Mouse (Mus musculus): ENCODE data around the gene Chka.

The Chka gene

DNA sequence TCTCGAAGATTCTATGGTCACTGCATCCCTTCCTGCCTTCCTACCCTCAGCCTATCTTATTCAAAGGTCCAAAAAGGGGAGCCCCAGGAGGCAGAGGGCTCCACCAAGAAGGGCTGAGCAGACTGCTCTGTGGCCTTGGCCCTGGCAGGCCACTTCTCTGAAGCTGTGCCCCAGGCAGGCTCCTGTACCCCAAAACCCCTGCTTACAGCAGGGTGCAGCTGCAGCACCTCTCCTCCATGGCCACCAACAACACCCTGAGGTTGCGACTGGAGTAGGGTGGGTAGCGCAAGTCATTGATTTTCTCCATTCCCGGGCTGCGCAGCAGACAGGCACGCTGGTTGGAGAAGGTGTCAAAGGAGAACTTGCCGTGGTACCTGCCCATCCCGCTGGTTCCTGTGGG is 62.1 kb downstream of the Chka start:
- DNase-seq (ENCODE audit: extremely low spot score, low spot score), result no peak

DNA sequence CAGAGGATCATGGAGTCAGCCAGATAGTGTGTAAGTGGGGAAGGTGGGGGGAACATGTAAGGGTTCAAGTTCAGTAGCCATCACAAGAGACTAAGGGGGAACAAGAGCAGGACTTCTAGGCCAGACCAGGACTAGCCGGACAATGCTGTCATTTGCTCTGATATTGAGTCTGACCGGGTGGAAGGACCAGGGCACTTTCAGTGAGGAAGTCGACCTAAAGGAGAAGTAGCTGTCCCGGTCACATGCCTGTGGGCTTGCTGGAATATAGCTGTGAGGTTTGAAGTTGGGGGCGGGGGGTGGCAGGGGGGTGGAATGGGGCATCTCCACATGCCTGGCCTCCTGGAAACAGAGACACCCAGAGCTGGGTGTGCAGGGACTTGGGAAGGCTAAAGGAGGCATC is 63.0 kb downstream of the Chka start:
- DNase-seq (ENCODE audit: extremely low spot score, low spot score), result no peak

DNA sequence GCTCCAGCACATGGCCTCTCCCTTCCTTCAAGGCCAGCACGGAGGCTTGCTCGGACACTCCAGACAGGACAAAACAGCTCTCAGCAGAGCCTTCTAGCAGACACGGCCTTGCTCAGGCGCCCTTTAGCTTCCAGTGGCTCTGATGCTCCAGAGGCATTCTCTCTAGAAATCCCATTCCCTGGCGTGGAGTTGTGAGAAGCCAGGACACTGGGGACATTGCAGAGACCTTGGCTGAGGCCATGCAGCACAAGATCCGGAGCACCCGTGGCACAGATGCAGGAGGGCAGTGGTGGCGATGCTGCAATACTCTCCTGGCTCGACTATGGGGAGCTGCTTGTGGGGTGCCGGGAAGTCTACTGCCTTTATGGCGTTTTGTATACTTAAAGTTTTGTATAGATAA is 65.2 kb downstream of the Chka start:
- DNase-seq (ENCODE audit: extremely low spot score, low spot score), result no peak

DNA sequence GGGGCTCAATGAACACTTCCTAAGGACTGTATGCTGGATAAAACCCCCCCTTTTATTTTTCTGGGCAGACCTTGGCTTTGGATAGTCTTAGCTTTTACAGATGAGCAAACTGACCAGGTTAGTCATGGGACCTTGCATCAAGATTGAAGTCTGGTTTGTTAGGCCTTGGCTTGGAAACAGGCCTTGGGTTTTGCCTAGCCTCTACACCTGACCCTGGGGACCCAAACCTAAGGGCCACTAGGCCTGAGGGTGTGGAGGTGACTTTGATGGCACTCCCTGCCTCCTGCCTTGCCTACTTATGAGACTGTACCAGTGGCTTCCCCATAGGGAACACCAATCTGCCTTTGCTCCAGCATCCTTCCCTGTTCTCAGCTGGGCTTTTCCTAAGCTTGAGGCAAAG is 68.4 kb downstream of the Chka start:
- no peak for DNase-seq (ENCODE audit: extremely low spot score, low spot score)

DNA sequence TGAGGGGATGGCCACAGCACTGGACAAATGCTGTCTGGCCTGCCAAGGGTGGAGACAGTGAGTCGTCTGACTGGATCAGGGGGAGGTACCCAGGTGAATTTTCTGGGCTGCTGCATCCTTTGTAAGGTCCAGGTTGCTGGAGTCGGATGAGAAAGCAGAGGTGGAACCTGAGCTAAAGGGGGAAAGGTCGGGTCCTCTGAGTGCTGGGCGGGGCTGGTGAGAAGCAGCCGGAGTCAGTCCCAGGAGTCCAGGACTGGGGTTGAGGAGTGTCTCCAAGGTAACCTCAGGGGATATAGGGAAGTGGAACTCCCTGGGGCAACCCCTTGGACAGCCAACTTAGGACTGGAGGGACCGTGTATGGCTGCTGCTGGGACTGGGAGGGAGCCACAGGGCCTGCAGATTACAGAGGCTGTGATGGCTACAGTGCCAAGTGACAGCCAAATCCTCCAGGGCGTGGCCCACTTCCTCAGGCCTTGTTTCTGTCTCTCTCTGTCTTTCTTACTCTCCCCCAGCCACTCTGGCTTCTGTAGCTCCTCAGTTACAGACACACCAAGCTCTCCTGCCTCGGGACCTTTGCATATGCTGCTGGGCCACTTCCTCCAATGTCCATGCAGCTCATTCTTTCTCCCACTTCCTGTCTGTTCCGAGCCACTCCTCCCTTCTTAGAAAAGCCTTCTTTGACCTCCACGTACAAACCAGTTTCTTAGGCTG is 71.2 kb downstream of the Chka start:
- DNase-seq (ENCODE audit: extremely low spot score, low spot score), result no peak

DNA sequence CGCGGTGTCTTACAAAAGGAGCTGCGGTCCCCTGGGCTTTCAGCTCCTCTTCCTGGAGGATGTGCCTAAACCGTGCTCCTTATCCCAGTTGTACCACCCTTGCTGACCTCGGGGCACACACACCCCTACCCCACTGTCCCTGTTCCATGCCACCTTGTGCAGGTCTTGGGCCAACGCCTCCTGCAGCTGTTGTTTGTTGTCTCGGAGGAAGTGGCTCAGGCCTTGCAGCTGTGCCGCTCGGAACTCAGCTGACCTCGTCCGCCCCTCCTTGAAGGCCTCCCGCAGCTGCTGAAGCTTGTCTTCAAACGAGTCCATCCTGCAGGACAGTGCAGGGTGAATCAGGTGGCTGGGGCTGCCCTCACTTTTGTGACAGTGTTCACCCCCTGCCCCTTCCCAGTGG is 72.0 kb downstream of the Chka start:
- DNase-seq (ENCODE audit: extremely low spot score, low spot score), result no peak

DNA sequence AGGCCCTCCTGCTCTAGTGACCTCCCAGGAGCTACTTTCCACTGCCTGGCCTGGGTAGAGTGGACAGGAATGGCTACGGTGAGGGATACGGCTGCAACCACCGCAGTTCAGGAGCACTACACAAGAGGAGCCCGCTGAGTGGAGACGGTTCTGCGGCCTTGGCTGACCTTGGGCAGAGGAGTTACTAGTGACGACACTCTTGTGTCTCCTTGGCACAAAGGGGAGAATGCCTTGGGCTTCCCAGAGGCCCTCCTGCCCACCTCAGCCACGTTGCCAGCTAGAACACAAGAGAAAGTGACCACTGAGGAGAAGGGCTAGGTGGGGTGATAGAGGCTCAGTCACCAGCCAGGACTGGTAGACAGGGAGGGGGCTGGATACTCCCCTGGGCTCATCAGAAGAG is 72.6 kb downstream of the Chka start:
- DNase-seq (ENCODE audit: extremely low spot score, low spot score), result no peak

DNA sequence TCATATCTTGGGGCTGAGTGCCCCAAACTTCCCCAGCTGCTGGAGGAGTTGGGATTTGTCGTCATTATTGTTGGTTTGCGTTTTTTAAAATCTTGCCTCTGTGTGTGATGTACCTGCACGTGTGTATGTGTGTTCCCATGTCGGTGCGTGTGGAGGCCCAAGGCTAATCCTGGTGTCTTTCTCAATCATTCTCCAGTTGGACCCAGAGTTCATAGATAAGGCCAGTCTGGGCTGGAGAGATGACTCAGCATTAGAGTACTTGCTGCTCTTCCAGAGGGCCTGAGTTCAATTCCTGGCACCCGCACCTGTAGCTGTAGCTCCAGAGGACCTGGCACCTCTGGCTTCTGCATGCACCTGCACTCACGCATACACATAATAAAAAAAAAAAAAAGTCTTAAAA is 73.3 kb downstream of the Chka start:
- DNase-seq (ENCODE audit: extremely low spot score, low spot score), result no peak

DNA sequence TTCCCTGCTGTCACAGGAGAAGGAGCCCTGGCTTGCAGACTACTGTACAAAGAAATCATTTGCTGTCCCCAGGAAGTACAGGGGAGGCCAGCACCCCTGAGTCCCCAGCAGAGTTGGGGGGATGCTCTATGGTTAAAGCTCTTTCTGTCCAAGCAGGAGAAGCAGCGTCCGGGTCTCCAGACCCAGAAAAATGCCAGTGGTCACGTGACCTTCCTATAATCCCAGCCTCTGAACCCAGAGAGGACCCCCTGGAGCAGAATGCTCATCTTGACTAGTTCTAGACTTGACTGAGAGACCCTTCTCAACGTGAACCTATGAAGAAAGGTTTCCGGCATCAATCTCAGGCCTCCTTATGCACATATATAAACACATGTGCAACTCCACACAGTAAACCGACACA is 74.3 kb downstream of the Chka start:
- DNase-seq (ENCODE audit: extremely low spot score, low spot score), result no peak

DNA sequence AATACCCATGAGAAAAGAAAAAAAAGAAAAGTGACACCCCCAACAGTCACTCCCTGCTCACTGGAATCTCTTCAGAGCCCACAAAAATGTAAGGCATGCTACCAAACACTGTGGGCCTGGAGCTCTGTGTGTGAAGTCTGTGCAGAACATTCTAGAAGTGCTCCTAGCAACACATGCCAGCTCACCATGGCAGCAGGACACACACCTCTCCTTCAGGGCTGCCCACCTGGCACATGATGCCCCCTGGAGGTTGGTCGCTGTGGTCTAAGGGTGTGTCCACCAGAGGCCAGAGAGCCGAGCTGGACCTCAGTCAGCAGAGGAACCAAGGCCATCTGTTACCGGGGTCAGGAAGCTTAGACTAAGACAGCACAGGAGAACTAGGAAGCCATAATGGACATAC is 74.7 kb downstream of the Chka start:
- DNase-seq (ENCODE audit: extremely low spot score, low spot score), result no peak

DNA sequence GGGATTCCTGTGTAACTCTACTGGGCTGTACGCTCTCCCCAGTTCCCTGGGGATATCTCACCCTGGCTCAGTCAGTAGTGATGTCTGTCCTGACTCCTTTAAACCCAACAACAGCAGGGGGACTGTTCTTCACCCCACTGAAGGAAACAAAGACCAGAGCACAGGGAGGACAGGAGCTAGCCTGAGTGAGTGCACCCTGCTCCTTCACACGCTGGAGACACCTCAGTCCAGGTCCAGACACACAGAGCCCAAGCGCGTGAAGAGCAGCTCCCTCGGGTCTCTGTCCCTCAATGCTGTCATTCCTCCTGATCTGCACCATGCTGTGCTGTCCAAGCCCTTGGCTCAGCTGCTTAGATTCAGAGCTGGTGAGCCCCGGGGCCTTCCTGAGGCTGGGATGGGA is 75.1 kb downstream of the Chka start:
- DNase-seq (ENCODE audit: extremely low spot score, low spot score), result no peak

DNA sequence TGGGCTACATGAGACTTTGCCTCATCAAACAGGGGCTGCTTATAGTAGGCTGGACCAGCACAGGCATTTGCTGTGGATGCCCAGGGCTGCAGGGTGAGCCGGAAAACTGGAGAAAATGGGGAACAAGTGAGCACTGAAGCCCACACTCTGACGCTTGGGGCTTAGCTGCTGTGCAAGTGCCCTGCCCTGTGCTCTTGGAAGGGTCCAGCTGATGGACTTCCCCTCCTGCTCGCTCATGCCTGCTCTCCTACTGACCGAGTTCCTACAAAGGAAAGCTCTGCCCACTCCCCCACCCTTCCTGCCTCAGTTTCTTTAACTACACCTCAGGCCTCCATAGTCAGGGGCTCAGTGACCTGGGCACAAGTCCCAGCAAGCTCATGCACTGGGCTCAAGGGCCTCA is 76.4 kb downstream of the Chka start:
- DNase-seq (ENCODE audit: extremely low spot score, low spot score), result no peak

DNA sequence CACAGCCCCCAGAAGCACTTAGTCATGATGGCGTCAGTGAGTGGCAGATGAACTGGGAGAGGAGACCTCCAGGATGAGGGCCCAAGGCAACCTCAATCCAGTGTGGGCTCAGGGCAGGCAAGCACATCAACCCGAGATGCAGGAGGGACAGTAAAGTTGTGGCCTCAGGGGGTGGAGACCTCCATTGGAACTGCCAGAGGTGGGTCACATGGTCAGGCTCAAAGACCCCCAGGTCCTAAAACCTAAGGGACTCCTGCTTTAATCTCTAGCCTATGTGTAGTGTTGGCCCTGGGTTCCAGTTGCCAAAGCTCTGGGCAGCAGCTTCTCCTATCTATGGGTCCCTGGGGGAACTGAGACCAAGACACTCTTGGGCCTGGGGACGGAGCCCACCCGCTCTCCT is 77.2 kb downstream of the Chka start:
- DNase-seq (ENCODE audit: extremely low spot score, low spot score), result no peak

DNA sequence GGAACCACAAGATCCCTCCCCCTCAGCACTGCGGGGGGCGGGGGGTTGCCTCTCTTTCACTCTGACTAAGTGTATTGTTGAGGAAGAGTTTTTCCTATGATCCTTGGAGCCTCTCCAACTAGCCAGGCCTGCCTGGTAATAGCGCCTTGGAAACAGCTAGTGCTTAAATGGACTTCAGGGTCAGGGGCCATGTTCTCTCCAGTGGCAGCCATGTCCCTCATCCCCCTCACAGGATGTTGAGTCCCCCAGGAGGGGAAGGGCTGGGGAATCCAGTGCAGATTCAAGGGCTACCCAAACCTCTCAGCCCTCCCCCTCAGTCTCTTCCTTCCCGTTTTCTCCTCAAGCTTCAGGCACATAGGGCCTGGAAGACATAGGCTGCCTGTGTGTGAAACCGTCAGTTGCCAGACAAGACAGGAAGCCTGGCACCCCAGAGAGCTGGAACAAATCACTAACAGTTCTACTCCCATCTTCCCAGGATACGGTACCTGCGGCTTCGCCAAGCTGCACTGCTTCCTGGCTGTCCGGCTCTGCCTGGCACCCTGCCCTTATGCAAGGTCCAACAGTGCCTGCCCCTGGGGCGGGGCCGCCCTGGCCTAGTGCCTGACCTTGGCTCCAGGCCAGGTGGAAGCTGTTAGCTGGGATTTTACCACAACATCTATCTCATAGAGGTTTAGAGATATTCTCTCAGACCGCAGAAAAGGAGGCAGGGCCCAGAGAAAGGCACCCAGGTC is 77.8 kb downstream of the Chka start, which contains the start of gene Aldh3b1:
Aldh3b1 (minus strand) TSS at position 598 of the 731 bp plus-strand sequence.
- DNase-seq (ENCODE audit: extremely low spot score, low spot score), result no peak

DNA sequence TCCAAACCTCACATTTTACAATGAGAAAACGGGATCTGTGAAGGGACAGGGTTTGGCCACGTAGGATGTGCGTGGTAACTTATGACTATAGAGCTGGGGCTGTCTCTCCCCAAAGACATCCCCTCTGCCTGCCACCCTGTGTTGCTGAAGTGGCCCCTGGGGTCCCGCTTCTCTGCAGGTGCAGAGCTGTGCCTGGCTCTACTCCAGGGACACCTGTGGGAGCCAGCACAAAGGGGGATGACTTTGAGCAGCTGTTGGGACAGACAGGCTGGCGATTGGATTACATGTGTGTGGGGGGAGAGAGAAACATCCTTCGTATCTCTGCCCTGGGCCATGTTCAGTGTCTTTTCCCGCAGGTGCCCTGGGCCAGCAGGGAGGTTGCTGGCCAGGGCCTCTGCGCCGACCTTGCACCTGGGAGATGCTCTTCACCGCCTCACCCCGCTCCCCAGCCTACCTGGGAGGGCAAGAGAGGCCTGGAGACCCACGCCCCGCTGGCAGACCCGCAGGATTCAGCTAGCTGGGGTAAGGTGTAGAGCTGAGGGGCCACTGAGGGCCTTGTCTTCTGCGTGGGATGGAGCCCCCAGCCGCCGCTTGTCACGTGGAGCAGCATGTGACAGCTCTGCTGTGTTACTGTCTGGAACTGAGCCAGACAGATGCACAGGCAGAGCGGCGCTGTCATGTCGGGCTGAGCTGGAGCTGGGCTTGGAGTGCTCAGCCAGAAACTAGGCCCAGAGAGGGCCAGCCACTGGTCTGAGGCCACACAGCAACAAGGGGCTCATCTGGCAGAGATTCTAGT is 78.9 kb downstream of the Chka start:
- DNase-seq (ENCODE audit: extremely low spot score, low spot score), result no peak

DNA sequence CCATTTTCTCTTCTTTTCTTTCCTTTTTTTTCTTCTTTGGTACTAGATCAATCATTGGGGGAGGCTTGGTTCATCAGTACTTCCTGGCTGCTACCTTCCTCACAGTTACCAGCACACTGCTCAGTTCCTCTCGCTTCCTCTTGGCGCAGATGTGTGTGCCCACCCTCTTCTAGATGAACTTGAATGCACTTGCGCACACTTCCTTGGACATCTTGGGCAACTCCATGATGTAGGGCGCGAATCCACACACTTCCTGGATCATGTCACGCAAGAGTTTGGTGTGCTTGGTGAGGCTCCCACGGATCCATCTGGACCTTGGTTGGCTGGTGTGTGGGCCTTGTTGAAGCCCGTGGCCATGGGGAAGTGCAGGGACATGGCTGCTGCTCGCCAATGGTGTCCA is 80.1 kb downstream of the Chka start:
- no peak for DNase-seq (ENCODE audit: extremely low spot score, low spot score)

DNA sequence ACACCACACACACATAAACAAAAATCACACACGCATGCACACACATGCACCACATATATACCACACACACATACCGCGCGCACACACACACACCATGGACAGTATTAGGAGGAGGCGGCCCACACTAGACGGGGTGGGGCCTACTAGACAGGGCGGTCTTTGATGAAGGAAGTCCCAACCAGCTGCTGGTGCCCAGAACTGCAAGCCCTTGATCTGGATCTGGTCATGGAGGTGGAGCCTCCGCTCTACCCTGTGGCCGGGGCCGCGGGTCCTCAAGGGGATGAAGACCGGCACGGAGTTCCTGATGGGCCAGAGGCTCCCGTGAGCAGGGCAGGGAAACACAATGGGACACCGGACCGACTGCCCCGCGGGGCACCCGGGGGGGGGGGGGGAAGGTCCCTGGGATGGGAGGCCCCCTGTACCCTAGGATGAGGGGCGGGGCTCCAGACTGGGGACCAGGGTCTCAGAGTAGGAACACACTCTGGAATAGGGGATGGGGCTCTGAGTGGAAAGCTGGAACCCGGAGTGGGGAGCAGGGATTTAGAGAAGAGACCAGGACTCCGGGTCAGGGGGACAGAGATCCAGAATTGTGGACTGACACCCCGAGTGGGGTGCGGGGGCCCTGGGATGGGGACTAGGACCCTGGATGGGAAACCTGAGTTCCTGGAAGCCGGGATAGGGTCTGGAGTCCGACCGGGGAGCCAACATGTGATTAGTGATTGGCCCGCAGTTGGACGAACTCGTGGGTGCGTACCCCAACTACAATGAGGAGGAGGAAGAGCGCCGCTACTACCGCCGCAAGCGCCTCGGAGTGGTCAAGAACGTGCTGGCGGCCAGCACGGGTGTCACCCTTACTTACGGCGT is 83.7 kb downstream of the Chka start, which contains the start of gene Unc93b1:
Unc93b1 (plus strand) TSS at position 155 of the 864 bp plus-strand sequence.
- DNase-seq (ENCODE audit: extremely low spot score, low spot score), result peak; percentile 55

DNA sequence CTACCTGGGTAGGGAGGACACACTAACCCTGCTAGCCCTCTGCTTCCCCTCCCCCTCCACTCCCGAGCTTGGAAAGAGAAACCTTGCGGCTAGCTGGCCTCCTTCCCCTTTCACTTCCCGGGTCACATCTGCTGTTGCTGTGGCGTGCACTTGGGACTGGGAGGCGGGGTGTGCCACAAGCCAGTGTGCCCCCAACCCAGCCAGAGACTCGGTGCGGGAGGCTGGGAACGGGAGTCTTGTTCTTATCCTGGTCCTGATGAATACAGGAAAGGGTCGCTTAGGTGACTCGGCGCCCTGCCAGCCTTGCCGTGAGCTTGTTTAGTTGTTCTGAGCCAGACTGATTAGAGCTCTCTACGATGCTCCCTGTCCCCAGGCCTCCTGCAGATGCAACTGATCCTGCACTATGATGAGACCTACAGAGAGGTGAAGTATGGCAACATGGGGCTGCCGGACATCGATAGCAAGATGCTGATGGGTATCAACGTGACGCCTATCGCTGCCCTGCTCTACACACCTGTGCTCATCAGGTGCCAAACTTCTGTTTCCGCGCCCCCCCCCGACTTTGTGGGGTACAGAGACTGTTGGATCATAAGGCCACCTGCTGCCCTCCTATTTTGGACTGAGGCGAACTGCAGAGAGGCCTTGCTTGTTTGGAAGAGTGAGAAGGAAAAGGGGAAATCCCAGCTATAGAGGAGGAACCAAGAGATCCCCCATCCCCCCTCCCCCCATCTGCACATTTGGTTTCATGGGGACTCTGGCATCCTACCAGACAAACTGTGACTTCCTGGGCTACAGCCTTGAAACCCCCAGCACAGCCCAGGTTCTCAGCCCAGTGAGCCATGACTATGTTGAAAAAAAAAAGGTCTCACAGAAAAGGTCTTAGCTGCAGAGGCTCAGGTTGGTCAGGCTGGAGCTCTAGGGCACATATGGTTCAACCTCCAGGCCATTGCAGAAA is 84.6 kb downstream of the Chka start:
- DNase-seq (ENCODE audit: extremely low spot score, low spot score), result peak; percentile 55

DNA sequence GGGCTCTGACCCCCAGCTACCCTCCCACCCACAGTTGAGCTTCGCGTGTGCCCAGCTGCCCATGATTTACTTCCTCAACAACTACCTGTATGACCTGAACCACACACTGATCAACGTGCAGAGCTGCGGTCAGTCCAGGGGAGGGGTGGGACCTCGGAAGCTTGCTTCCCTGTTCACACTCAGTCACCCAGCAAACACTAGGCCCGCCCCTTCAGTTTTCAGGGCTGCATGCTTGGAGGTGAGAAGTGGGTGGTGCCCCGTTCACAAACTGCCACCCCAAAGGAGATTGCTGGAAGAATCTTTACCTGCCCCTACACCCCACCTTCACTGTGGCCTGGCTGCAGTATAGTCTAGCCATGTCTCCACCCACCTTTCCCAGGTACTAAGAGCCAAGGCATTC is 90.7 kb downstream of the Chka start:
- DNase-seq (ENCODE audit: extremely low spot score, low spot score), result no peak
